Mouse (Mus musculus): ENCODE results near the gene Cpne5. TPM values are rescaled to one million over a fixed set of nuclear protein-coding genes. Genes with fewer than 3 reads are reported as not detected.
A peak's percentile ranks its signal among the peaks of the same experiment; 100 is the strongest.

Cpne5 gene
- polyA plus RNA-seq, 1 experiment from 2014 or later, result 15.0 TPM

DNA sequence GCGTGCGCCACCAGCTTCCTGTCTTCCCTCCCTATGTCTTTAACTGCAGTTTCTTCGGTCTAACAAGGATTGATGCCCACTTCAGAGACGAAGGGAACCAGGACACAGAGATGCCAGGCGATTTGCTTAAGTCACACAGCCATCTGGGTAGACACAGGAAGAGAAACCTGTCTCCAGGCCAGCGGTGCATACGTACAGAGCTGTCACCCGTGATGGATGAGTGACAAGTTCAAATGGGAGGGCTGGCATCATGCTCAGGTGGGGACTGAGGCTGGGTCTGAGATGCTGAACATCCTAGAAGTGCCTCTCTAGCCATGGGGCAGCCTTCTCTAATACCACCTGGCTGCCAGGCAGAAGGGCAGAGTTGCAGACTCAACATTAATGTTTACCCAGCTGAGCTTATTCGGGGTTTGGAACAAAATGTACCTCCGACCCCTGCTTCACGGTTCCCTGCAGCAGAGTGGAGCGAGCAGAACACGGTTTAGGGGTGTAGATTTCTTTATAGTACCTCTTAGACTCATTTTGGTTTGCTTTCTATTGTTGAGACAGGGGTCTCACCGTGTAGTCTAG is 67.5 kb downstream of the Cpne5 start:
- Histone ChIP-seq H3K9me3 (ENCODE audit: control insufficient read depth, low read depth, low read length) (no peaks in the 10 kb centered on the region), H3K36me3 (ENCODE audit: control insufficient read depth, insufficient read depth, low read length) (no peaks in the 10 kb centered on the region), H3K9ac (replicated peaks; ENCODE audit: low read depth, low read length) (no peak overlapping the region), H3K27me3 (ENCODE audit: control insufficient read depth, insufficient read depth, low read length) (no peaks in the 10 kb centered on the region), H3K4me2 (replicated peaks; ENCODE audit: low read depth, low read length) (no peak overlapping the region), H3K4me3 (ENCODE audit: low read depth, low read length) (no peak overlapping the region), H3K27ac (ENCODE audit: low read length) (no peak overlapping the region), H3K4me1 (ENCODE audit: control insufficient read depth, insufficient read depth, low read length) (peaks cover 7% of the 10 kb centered on the region; the same call in 1 of the 2 replicates)
- 61% methylated on average over 14 of the region's 14 CpGs for WGBS
- ATAC-seq (ENCODE audit: insufficient number of reproducible peaks, insufficient read depth, low FRiP score, low read depth), result no peak

GRCm38 (mm10) chr17:29168996-29169601 is 68.9 kb downstream of the Cpne5 start:
- H3K27me3 ChIP-seq (ENCODE audit: control insufficient read depth, insufficient read depth, low read length), result no peaks in the 10 kb centered on the region
- H3K4me3 ChIP-seq (ENCODE audit: low read depth, low read length), result no peak overlapping the region
- no peaks in the 10 kb centered on the region for H3K9me3 ChIP-seq (ENCODE audit: control insufficient read depth, low read depth, low read length)
- 72% methylated on average over 12 of the region's 12 CpGs for WGBS
- no peak overlapping the region for H3K27ac ChIP-seq (ENCODE audit: low read length)
- peaks cover 18% of the 10 kb centered on the region for H3K4me1 ChIP-seq (ENCODE audit: control insufficient read depth, insufficient read depth, low read length)
- ATAC-seq (ENCODE audit: insufficient number of reproducible peaks, insufficient read depth, low FRiP score, low read depth), result no peak
- no peak overlapping the region for H3K9ac ChIP-seq (replicated peaks; ENCODE audit: low read depth, low read length)
- H3K36me3 ChIP-seq (ENCODE audit: control insufficient read depth, insufficient read depth, low read length), result no peaks in the 10 kb centered on the region
- no peak overlapping the region for H3K4me2 ChIP-seq (replicated peaks; ENCODE audit: low read depth, low read length)

DNA sequence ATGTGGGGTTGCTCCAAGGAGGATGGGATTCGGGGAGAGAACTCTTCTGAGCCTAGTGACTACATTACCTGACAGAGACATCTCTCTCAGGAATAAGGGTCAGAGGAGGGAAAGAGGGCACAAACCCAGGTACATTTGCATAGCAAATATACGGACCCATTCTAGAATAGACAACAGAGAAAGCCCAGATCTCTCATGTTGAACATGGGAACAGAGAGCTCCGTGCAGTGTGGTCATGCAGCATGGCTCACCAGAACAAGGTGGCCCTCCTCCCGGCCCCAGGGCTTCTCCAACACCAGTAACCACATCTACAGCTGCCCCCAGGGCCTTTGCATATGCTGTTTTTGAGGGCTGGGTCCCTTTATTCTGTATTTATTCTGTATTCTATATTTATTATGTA is 69.5 kb downstream of the Cpne5 start:
- WGBS, result 88% methylated on average over 4 of the region's 4 CpGs
- Histone ChIP-seq H3K27ac (ENCODE audit: low read length) (no peak overlapping the region), H3K9ac (replicated peaks; ENCODE audit: low read depth, low read length) (no peak overlapping the region), H3K4me2 (replicated peaks; ENCODE audit: low read depth, low read length) (no peak overlapping the region), H3K27me3 (ENCODE audit: control insufficient read depth, insufficient read depth, low read length) (no peaks in the 10 kb centered on the region), H3K9me3 (ENCODE audit: control insufficient read depth, low read depth, low read length) (no peaks in the 10 kb centered on the region), H3K4me1 (ENCODE audit: control insufficient read depth, insufficient read depth, low read length) (peaks cover 18% of the 10 kb centered on the region), H3K36me3 (ENCODE audit: control insufficient read depth, insufficient read depth, low read length) (no peaks in the 10 kb centered on the region), H3K4me3 (ENCODE audit: low read depth, low read length) (no peak overlapping the region)
- no peak for ATAC-seq (ENCODE audit: insufficient number of reproducible peaks, insufficient read depth, low FRiP score, low read depth)

GRCm38 (mm10) chr17:29167371-29167770 is 70.6 kb downstream of the Cpne5 start:
- no peak overlapping the region for H3K27ac ChIP-seq (ENCODE audit: low read length)
- peaks cover 18% of the 10 kb centered on the region for H3K4me1 ChIP-seq (ENCODE audit: control insufficient read depth, insufficient read depth, low read length)
- H3K9ac ChIP-seq (replicated peaks; ENCODE audit: low read depth, low read length), result no peak overlapping the region
- no peak for ATAC-seq (ENCODE audit: insufficient number of reproducible peaks, insufficient read depth, low FRiP score, low read depth)
- 64% methylated on average over 6 of the region's 6 CpGs for WGBS
- H3K27me3 ChIP-seq (ENCODE audit: control insufficient read depth, insufficient read depth, low read length), result no peaks in the 10 kb centered on the region
- no peaks in the 10 kb centered on the region for H3K9me3 ChIP-seq (ENCODE audit: control insufficient read depth, low read depth, low read length)
- H3K4me2 ChIP-seq (replicated peaks; ENCODE audit: low read depth, low read length), result no peak overlapping the region
- H3K36me3 ChIP-seq (ENCODE audit: control insufficient read depth, insufficient read depth, low read length), result no peaks in the 10 kb centered on the region
- H3K4me3 ChIP-seq (ENCODE audit: low read depth, low read length), result no peak overlapping the region

- Histone ChIP-seq H3K9ac (replicated peaks; ENCODE audit: low read depth, low read length) (no peak overlapping the region), H3K27ac (ENCODE audit: low read length) (peak overlapping the region; percentile 27; the same call in 1 of the 2 replicates)
- WGBS, result 37% methylated on average over 8 of the region's 8 CpGs
Measured at GRCm38 (mm10) chr17:29165967-29166578, 71.9 kb downstream of the Cpne5 start.

GRCm38 (mm10) chr17:29165452-29165851 is 72.5 kb downstream of the Cpne5 start:
- Histone ChIP-seq H3K9me3 (ENCODE audit: control insufficient read depth, low read depth, low read length) (peaks cover 5% of the 10 kb centered on the region; the same call in 1 of the 2 replicates), H3K4me2 (replicated peaks; ENCODE audit: low read depth, low read length) (no peak overlapping the region), H3K4me1 (ENCODE audit: control insufficient read depth, insufficient read depth, low read length) (peaks cover 18% of the 10 kb centered on the region), H3K36me3 (ENCODE audit: control insufficient read depth, insufficient read depth, low read length) (no peaks in the 10 kb centered on the region), H3K27me3 (ENCODE audit: control insufficient read depth, insufficient read depth, low read length) (no peaks in the 10 kb centered on the region), H3K9ac (replicated peaks; ENCODE audit: low read depth, low read length) (no peak overlapping the region), H3K27ac (ENCODE audit: low read length) (peak overlapping the region; percentile 10; the same call in 1 of the 2 replicates), H3K4me3 (ENCODE audit: low read depth, low read length) (no peak overlapping the region)
- ATAC-seq (ENCODE audit: insufficient number of reproducible peaks, insufficient read depth, low FRiP score, low read depth), result no peak
- WGBS, result 30% methylated on average over 6 of the region's 6 CpGs

More at GRCm38 (mm10) chr17:29165967-29166578, 71.9 kb downstream of the Cpne5 start:
- no peaks in the 10 kb centered on the region for H3K36me3 ChIP-seq (ENCODE audit: control insufficient read depth, insufficient read depth, low read length)
- no peak overlapping the region for H3K4me2 ChIP-seq (replicated peaks; ENCODE audit: low read depth, low read length)
- no peak for ATAC-seq (ENCODE audit: insufficient number of reproducible peaks, insufficient read depth, low FRiP score, low read depth)
- H3K9me3 ChIP-seq (ENCODE audit: control insufficient read depth, low read depth, low read length), result peaks cover 5% of the 10 kb centered on the region; the same call in 1 of the 2 replicates
- H3K4me3 ChIP-seq (ENCODE audit: low read depth, low read length), result no peak overlapping the region
- no peaks in the 10 kb centered on the region for H3K27me3 ChIP-seq (ENCODE audit: control insufficient read depth, insufficient read depth, low read length)
- peaks cover 18% of the 10 kb centered on the region for H3K4me1 ChIP-seq (ENCODE audit: control insufficient read depth, insufficient read depth, low read length)

- H3K27me3 ChIP-seq (ENCODE audit: control insufficient read depth, insufficient read depth, low read length), result no peaks in the 10 kb centered on the region
- 13% methylated on average over 17 of the region's 17 CpGs for WGBS
- no peak overlapping the region for H3K4me3 ChIP-seq (ENCODE audit: low read depth, low read length)
- no peak overlapping the region for H3K9ac ChIP-seq (replicated peaks; ENCODE audit: low read depth, low read length)
- H3K9me3 ChIP-seq (ENCODE audit: control insufficient read depth, low read depth, low read length), result peaks cover 5% of the 10 kb centered on the region; the same call in 1 of the 2 replicates
- H3K36me3 ChIP-seq (ENCODE audit: control insufficient read depth, insufficient read depth, low read length), result no peaks in the 10 kb centered on the region
- peaks cover 18% of the 10 kb centered on the region for H3K4me1 ChIP-seq (ENCODE audit: control insufficient read depth, insufficient read depth, low read length)
- H3K4me2 ChIP-seq (replicated peaks; ENCODE audit: low read depth, low read length), result no peak overlapping the region
- no peak overlapping the region for H3K27ac ChIP-seq (ENCODE audit: low read length)
- ATAC-seq (ENCODE audit: insufficient number of reproducible peaks, insufficient read depth, low FRiP score, low read depth), result 0 out of 2 replicates have a peak, but pooled peaks have one; percentile 20
Measured at GRCm38 (mm10) chr17:29164469-29165111, 73.4 kb downstream of the Cpne5 start.

GRCm38 (mm10) chr17:29162334-29162733 is 75.6 kb downstream of the Cpne5 start:
- Histone ChIP-seq H3K4me1 (ENCODE audit: control insufficient read depth, insufficient read depth, low read length) (peaks cover 18% of the 10 kb centered on the region), H3K4me3 (ENCODE audit: low read depth, low read length) (no peak overlapping the region), H3K9ac (replicated peaks; ENCODE audit: low read depth, low read length) (no peak overlapping the region), H3K4me2 (replicated peaks; ENCODE audit: low read depth, low read length) (no peak overlapping the region), H3K27ac (ENCODE audit: low read length) (no peak overlapping the region), H3K27me3 (ENCODE audit: control insufficient read depth, insufficient read depth, low read length) (no peaks in the 10 kb centered on the region), H3K9me3 (ENCODE audit: control insufficient read depth, low read depth, low read length) (peaks cover 5% of the 10 kb centered on the region; the same call in 1 of the 2 replicates), H3K36me3 (ENCODE audit: control insufficient read depth, insufficient read depth, low read length) (no peaks in the 10 kb centered on the region)
- no peak for ATAC-seq (ENCODE audit: insufficient number of reproducible peaks, insufficient read depth, low FRiP score, low read depth)
- 97% methylated on average over 13 of the region's 13 CpGs for WGBS

All from stomach, embryonic 14.5 days (tissue).